Mouse (Mus musculus): ENCODE results near the gene Prr5.
A peak's percentile ranks its signal among the peaks of the same experiment; 100 is the strongest.

The Prr5 gene

GRCm38 (mm10) chr15:84668938-84669747 is at the start of gene Prr5:
TSS of gene Prr5 (plus strand) at chr15:84669620.
- no peak for DNase-seq (ENCODE audit: low spot score)

- no peak for DNase-seq (ENCODE audit: low spot score)
Observed at GRCm38 (mm10) chr15:84620028-84620427, 49.4 kb upstream of the Prr5 start.

GRCm38 (mm10) chr15:84621722-84622428 is 47.5 kb upstream of the Prr5 start:
- no peak for DNase-seq (ENCODE audit: low spot score)

DNA sequence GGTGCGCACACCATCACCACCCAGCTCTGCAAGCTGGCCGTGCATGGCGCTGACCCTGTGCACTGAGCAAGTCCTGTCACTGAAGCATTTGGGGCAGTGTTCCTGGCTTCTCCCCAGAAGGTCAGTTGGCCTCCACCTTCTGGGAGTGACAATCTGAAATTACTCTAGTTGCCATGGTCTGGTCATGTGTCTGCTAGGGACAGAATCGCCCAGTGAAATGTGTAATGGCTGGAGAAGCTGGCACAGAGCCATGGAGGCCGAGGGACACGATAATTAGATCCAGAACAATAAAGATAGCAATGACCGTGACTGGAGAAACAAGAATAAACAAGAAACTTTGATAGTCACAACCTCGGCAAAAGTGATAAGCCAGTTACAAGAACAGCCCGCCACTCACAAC is 44.5 kb upstream of the Prr5 start:
- DNase-seq (ENCODE audit: low spot score), result no peak

DNA sequence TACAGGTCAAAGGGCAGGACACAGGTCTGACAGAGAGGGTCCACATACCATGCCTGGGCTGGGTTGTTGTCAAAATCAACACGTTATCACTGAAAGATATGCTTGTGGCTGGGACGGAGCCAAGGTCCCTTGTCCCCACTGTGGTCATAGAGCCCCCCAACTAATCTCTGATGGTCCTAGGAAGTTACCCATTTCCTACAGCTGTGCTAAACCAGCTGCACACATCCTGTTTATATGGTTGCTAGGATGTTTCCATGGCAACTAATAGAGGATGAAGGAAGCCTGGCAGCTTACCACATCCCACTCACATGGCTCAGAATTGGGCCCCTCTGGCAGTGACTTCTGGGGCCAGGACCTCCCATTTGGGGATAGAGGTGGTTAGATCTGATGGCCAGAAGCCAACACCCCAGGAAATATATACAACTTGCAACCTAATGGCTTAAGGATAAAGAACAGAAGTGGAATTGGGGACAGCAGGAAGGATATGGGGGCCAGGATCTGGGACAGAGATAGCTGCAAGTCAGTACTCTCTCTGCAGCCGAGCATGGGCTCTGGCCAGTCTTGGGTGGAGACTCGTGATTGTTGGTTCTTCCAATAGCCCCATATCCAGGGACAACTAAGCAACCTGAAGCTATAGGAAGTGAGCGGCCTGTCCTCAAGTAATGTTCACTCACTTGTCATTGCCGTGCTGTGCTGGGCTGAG is 43.6 kb upstream of the Prr5 start:
- no peak for DNase-seq (ENCODE audit: low spot score)

DNA sequence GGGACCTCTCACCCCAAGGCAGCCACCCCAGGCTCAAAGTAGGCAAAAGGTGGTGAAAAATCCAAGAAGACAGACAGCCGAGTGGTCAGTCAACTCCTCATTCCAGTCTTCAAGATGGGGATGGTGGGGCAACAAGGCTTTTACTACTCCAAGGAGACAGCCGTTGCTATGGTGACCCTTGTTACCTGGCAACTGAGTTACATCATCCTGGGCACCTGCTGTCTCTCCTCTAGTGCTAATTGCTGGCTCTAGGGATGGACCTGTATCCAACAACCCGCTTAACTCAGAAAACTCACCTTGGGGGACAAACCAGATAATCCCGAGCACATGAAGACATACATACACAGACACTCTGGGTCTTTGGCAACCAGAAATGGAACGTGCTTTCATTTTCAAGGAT is 42.1 kb upstream of the Prr5 start:
- DNase-seq (ENCODE audit: low spot score), result no peak

DNA sequence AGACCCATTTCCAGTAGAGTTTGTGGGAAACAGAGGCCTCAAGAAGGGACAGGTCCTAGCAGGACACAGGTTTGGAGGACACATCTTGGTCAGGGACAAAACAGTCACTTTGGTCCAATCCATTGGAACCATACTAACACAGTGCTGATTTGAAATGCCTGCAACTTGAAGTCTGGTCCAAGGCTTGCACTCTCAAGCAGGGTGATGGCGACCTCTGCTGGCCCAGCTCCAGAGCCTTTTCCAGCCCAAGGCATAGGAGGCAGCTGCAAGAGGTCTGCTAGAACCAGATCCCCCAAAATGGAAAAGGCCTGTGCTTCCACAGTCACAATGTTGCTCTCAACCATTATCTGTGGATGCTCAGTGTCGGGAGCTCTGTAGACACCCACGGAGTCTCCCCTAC is 39.7 kb upstream of the Prr5 start:
- no peak for DNase-seq (ENCODE audit: low spot score)

GRCm38 (mm10) chr15:84631560-84631959 is 37.9 kb upstream of the Prr5 start:
- DNase-seq (ENCODE audit: low spot score), result peak; percentile 49

DNA sequence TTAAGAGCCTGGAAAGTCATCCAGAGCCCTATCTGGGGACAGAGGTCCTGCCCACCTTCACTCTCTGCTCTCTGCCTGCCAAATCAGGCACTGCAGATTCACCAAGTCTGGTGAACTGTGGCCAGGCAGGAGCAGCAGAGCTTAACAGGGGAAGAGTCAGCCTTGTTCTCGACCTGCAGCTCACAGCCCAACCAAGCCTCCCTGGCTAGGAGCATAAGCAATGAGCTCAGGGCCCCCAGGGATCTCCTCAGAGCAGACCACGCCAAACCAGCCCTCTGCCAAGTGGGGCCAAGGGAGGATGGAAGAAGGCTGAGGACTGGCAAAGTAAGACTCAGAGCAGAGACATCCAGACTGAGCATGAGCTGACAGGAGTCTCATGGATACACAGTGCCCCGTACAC is 35.1 kb upstream of the Prr5 start:
- no peak for DNase-seq (ENCODE audit: low spot score)

- no peak for DNase-seq (ENCODE audit: low spot score)
Observed at GRCm38 (mm10) chr15:84638405-84638804, 31.0 kb upstream of the Prr5 start.

DNA sequence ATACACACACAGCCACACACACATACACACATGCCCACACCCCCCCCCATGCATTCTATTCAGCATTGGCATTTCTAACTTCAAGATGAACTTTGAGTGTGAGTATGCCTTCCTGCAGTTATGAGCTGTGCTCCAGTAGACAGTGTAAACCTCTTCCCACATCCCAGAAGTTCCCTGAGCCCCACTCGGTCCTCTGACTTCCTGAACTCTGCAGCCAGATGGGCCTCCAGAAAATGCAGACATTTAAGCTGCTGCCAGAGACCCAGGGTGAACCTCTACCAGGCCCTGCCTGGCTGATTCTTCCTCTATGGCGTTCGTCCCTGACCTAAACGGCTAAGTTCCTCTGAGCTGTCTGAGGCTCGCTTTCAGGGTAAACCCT is 30.4 kb upstream of the Prr5 start:
- no peak for DNase-seq (ENCODE audit: low spot score)

DNA sequence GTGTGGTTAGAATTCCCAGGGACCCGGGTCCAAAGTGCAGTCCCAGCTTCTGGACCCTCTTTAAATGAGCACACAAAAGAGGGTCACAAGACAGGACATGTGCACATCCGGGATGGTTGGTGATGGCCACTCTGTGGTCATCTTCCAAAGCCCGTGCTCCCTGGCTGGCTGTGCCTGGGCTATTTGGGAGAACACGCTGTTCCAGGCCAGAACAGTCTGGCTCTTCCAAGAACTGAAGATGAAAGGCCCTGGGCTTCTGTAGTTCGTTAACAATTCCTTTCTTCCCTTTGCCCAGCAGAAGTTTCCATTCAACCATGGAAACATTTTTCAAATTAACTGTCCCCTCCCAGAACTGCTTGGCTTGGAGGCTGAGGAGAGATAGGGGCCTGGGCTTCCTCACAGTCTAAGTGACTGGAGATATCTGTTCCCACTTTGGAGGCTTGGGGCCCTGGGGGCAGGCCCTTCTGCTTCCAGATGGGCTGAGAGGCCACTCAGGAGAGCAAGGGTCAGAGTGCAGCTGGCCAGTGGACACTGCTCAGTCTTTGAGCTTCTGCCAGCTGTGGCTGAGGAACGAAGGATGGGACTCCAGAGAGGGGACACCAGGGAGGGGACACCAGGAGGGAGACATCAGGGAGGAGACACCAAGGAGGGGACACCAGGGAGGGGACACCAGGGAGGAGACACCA is 29.8 kb upstream of the Prr5 start:
- peak; percentile 36 for DNase-seq (ENCODE audit: low spot score)

DNA sequence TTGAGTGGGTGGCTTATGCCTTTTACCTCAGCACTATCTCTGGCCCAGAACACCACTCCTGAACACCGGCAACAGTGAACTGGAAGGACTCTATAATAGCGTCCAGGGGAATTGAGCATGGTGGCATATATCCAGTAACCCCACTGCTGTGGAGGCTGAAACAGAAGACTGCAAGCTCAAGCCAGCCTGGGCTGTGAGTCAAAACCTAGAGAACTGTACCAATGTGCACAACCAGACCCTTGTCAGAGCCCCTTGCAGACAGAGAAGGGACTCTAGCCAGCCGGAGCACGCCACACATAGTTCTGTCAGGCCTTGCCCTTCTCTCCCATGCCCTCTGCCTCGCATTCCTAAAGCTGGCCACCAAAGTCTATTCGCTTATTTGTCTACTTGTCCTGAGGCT is 28.7 kb upstream of the Prr5 start:
- no peak for DNase-seq (ENCODE audit: low spot score)

- no peak for DNase-seq (ENCODE audit: low spot score)
Observed at GRCm38 (mm10) chr15:84641127-84641526, 28.3 kb upstream of the Prr5 start.

DNA sequence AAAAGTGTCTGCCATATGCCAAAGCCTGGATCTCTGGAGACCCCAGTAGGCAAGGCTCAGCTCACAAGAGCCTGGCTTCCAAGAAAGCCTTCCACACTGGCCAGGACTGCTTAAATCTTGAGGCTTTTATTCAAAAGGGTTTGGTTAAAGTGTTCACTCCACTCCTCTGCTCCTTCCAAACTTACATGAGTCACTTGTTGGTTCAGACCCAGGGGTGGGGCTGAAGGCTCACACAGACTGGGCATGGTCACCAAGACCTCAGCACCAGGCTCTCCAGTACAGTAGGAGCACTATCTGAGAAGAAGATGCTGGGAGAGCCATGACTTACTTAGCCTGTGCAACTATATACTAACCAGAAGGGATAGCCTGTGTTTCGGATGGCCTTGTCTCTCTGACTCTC is 27.5 kb upstream of the Prr5 start:
- DNase-seq (ENCODE audit: low spot score), result no peak

GRCm38 (mm10) chr15:84643178-84643577 is 26.2 kb upstream of the Prr5 start:
- no peak for DNase-seq (ENCODE audit: low spot score)

DNA sequence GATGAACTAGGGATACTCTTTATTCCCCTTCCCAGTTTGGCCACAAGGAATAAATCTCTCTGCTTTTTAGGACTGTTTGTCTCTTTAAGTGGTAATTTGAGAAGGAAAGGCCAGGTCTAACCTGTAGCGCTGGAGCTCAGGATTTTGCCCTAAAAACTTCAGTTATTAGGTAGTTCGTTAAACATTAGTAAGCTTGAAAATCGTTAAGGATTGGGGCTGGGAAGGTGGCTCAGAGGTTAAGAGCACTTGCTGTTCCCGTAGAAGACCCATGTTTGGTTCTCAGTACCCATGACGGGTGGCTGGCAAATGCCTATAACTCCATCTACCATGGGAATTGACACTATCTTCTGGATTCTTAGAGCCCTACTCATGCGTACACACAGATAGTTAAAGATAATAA is 17.9 kb upstream of the Prr5 start:
- DNase-seq (ENCODE audit: low spot score), result no peak

DNA sequence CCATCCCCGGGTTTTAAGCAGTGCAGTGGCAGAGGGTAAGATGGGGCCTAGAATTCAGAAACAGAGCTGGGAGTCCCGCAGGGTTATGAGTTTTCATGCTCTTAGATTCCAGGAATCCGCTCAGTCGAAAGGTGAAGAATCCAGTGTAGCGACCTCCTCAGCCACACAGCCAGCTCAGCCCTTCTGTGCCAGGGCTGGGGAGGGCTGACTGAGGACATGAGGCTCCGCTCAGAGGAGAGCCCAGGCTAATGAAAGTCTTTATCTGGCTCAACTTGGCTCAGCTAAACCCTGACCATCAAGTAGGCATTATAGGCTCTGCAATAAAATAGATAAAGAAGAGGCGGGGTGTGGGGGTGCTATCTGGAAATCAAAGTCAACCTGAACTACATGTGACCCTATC is 16.3 kb upstream of the Prr5 start:
- no peak for DNase-seq (ENCODE audit: low spot score)

- DNase-seq (ENCODE audit: low spot score), result peak; percentile 54
Observed at GRCm38 (mm10) chr15:84653979-84654966, 15.1 kb upstream of the Prr5 start.

DNA sequence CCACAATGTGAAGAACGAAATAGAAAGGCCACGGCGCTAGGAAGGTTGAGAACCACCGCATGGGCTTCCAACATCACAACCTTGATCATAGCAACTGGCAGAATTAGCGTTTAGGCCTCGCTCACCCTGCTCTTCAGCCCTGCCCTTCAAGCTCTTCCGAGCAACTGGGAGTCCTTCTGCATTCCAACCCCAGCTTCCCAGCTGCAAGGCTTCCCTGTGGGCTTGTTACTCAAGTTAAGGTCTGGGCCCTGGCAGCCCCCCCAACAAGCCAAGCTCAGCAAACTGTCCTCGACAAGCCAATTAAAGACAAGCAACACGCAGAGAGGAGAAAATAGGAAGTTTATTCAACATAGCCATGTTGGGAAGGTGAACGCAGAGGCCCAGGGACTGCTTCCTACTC is 14.4 kb upstream of the Prr5 start:
- no peak for DNase-seq (ENCODE audit: low spot score)

DNA sequence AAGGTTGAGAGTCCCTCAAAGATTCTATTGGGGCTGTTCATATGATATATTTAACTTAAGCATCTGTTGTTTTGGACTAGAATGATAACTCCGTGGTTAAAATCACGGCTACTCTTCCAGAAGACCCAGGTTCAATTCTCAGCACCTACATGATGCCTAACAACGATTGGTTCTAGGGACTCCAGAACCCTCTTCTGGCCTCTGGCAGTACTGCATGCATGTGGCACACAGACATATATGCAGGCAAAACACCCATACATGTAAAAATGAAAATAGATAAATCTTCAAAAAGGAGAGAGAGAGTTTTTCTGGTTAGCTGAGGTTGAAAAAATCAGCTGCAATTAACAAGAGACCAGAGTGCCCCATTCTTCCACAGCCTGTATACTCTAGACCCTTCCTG is 12.7 kb upstream of the Prr5 start:
- no peak for DNase-seq (ENCODE audit: low spot score)
